ENCODE assay signal across 12 mouse cellular contexts in the genomic region with DNA sequence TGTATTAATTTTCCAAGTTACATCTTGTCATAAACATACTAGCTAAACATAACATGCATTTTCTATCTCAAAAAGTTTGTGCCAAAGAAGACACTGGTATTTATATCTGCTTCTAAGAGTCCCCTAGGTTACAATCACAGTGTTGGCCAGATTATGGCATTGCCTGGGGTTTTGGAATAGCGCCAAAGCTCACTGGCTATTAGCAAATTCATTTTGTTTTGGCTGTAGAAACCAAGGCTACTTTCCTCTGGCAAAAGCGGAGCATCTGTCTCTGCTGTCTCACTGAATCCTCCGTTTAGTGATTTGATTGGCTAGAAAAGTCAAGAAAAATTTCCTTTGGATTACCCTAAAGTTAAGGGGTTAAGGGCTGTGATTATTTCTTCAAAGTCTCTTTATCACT.
A peak's percentile ranks its signal among the peaks of the same experiment; 100 is the strongest.
DNase-seq lines count a peak whose midpoint lies in the region; TF ChIP-seq lines count a peak whose summit lies in the region.
"Had no signal": no experiment of that assay in that cellular context is flagged by ENCODE, and none has a peak within 500 bp of the region (broad histone marks: within the 10 kb centered on the region; RNA-seq: fewer than 3 reads in every experiment).

No protein-coding gene starts in this region.

- no peak overlapping the region for H3K27ac ChIP-seq in kidney, adult 2 months (ENCODE audit: insufficient read depth, low read depth, low read length)
- H3K27ac ChIP-seq: embryonic facial prominence, embryonic 15.5 days; kidney, postnatal 0 days; neural tube, embryonic 12.5 days had no signal

- WGBS in kidney, adult 2 months = 72% methylated on average over 3 of the region's 3 CpGs

- peak; percentile 1 for DNase-seq in gastrocnemius, adult 18-20 months (ENCODE audit: low spot score)
- no peak for DNase-seq in gastrocnemius, postnatal 25 days
- DNase-seq in lung, postnatal 10 days = peak; percentile 6
- no peak for DNase-seq in lung, postnatal 4 days
- DNase-seq in adrenal gland, adult 2 months = peak; percentile 42
- peak; percentile 73 for DNase-seq in brain, embryonic 14.5 days (ENCODE audit: low read depth)
- DNase-seq in kidney, adult 2 months = no peak
- DNase-seq: gastrocnemius, postnatal 10 days had no signal

- no peak overlapping the region for H3K4me3 ChIP-seq in kidney, adult 2 months (ENCODE audit: insufficient read depth, low read depth, low read length)
- H3K4me3 ChIP-seq: embryonic facial prominence, embryonic 15.5 days; neural tube, embryonic 12.5 days had no signal

- no peaks in the 10 kb centered on the region for H3K36me3 ChIP-seq in kidney, adult 2 months (ENCODE audit: control insufficient read depth, insufficient read depth, low read length)
- H3K36me3 ChIP-seq: embryonic facial prominence, embryonic 15.5 days; G1E; neural tube, embryonic 12.5 days had no signal

- H3K4me1 ChIP-seq in kidney, adult 2 months (ENCODE audit: control insufficient read depth, insufficient read depth, low read length) = no peaks in the 10 kb centered on the region
- H3K4me1 ChIP-seq: embryonic facial prominence, embryonic 15.5 days; neural tube, embryonic 12.5 days had no signal

- TF ChIP-seq POLR2A in brain, embryonic 14.5 days (IDR thresholded peaks at IDR 0.05; ENCODE audit: borderline replicate concordance, extremely low read depth, insufficient read depth, insufficient read length, poor library complexity, severe bottlenecking) = no peak
- TF ChIP-seq POLR2A in kidney, adult 2 months (IDR thresholded peaks at IDR 0.05; ENCODE audit: low read depth, low read length) = no peak

- no peaks in the 10 kb centered on the region for H3K27me3 ChIP-seq in kidney, adult 2 months (replicated peaks; ENCODE audit: control insufficient read depth, insufficient read depth, low read length)
- H3K27me3 ChIP-seq: embryonic facial prominence, embryonic 15.5 days; neural tube, embryonic 12.5 days had no signal

- TF ChIP-seq CTCF in brain, embryonic 14.5 days (IDR thresholded peaks at IDR 0.05; ENCODE audit: borderline replicate concordance, extremely low read depth, insufficient read depth, insufficient read length) = no peak
- TF ChIP-seq CTCF in kidney, adult 2 months (conservative IDR thresholded peaks at IDR 0.05; ENCODE audit: insufficient read depth, insufficient read length, low read depth, low read length) = no peak

Comparison
In these comparisons a context has a peak if more than half of its experiments do, and no peak if none do; other contexts are left out.
1. DNase-seq: peak in gastrocnemius, adult 18-20 months (single experiment), lung, postnatal 10 days (single experiment), adrenal gland, adult 2 months (single experiment) and brain, embryonic 14.5 days (single experiment); none in gastrocnemius, postnatal 25 days (single experiment), lung, postnatal 4 days (0 of 2) and kidney, adult 2 months (single experiment).